Mouse (Mus musculus): ENCODE data around the gene Engase. TPM values are rescaled to one million over a fixed set of nuclear protein-coding genes. Genes with fewer than 3 reads are reported as not detected.

The Engase gene
- total and polyA plus RNA-seq, 3 experiments, result 4.4 to 5.4 (median 5.2) TPM

- H3K27ac ChIP-seq, result peak overlapping the region; percentile 89
Observed at GRCm38 (mm10) chr11:118430291-118430885, 46.2 kb upstream of the Engase start.

DNA sequence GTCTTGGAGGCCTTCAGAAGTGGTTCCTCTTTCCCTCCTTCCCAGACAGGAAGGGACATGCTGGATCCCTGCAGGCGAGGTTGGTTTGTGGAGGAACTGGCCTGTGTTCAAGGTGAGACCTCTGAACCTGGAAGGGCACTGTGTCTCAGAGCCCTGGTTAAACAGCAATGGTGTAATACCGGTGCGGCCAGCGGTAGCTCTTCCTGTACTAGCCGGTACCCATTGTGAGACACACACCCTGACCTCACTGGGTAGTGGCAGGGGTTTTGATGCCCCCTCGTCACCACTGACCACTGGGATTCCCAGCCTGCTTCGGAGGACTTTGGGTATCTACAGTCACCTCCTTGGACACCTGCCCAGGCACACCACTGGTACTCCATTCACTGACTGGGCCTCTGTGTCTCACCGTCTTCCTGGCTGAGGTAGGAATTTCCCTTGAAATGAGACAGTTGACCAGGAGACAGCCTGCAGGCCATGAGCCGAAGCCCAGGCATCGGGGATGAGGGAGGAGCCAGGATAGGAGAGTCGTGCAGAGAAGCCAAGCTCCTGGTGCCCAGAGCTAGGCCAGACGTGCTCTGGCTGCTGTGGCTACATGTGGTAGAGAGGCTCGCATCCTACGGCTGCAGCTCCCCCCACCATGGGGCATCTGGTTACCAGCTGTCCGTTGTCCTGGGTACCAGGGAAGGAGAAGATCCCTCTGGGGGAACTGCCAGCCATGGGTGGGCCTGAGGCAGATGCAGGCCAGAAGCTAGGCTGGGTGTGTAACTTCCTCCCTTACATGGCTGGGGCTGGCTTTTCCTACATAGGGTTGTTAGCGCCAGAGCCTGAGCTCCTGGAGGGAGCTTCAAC, 45.3 kb upstream of the Engase start:
- H3K27ac ChIP-seq, result peak overlapping the region; percentile 89
- H3K4me3 ChIP-seq, result no peak overlapping the region
- H3K27me3 ChIP-seq (ENCODE audit: control insufficient read depth, insufficient read depth, low read length), result no peaks in the 10 kb centered on the region
- peak overlapping the region; percentile 23 for H3K9ac ChIP-seq (ENCODE audit: low read depth, low read length)
- peaks cover 37% of the 10 kb centered on the region for H3K4me1 ChIP-seq (ENCODE audit: control insufficient read depth, insufficient read depth, low read length)
- intact Hi-C loops (cut with DNase I), result no loop called here
- 57% methylated on average over 16 of the region's 16 CpGs for WGBS
- no peak for DNase-seq
- H3K79me2 ChIP-seq (replicated peaks; ENCODE audit: control insufficient read depth, insufficient read depth, low read length), result no peaks in the 10 kb centered on the region
- TF ChIP-seq CTCF (IDR thresholded peaks at IDR 0.05) (no peak), EP300 (IDR thresholded peaks at IDR 0.05; ENCODE audit: insufficient read depth, low read depth, low read length) (no peak), POLR2A (IDR thresholded peaks at IDR 0.05; ENCODE audit: insufficient read depth, low read depth, low read length) (no peak)
- no peaks in the 10 kb centered on the region for H3K36me3 ChIP-seq (ENCODE audit: control insufficient read depth, insufficient read depth, low read length)

More at GRCm38 (mm10) chr11:118430291-118430885, 46.2 kb upstream of the Engase start:
- Histone ChIP-seq H3K79me2 (replicated peaks; ENCODE audit: control insufficient read depth, insufficient read depth, low read length) (no peaks in the 10 kb centered on the region), H3K9ac (ENCODE audit: low read depth, low read length) (no peak overlapping the region), H3K4me3 (no peak overlapping the region), H3K4me1 (ENCODE audit: control insufficient read depth, insufficient read depth, low read length) (peaks cover 36% of the 10 kb centered on the region), H3K27me3 (ENCODE audit: control insufficient read depth, insufficient read depth, low read length) (no peaks in the 10 kb centered on the region), H3K36me3 (ENCODE audit: control insufficient read depth, insufficient read depth, low read length) (no peaks in the 10 kb centered on the region)
- no peak for TF ChIP-seq CTCF (IDR thresholded peaks at IDR 0.05)
- no peak for TF ChIP-seq POLR2A (IDR thresholded peaks at IDR 0.05; ENCODE audit: insufficient read depth, low read depth, low read length)
- TF ChIP-seq EP300 (IDR thresholded peaks at IDR 0.05; ENCODE audit: insufficient read depth, low read depth, low read length), result no peak
- DNase-seq, result no peak
- intact Hi-C loops (cut with DNase I), result no loop called here
- 23% methylated on average over 4 of the region's 4 CpGs for WGBS

- Histone ChIP-seq H3K27ac (peak overlapping the region; percentile 91), H3K4me3 (peak overlapping the region; percentile 47), H3K36me3 (ENCODE audit: control insufficient read depth, insufficient read depth, low read length) (no peaks in the 10 kb centered on the region), H3K79me2 (replicated peaks; ENCODE audit: control insufficient read depth, insufficient read depth, low read length) (no peaks in the 10 kb centered on the region), H3K9ac (ENCODE audit: low read depth, low read length) (no peak overlapping the region), H3K27me3 (ENCODE audit: control insufficient read depth, insufficient read depth, low read length) (no peaks in the 10 kb centered on the region), H3K4me1 (ENCODE audit: control insufficient read depth, insufficient read depth, low read length) (peaks cover 45% of the 10 kb centered on the region)
- DNase-seq, result peak in 1 of 2 experiments; percentile 55
- WGBS, result 33% methylated on average over 10 of the region's 10 CpGs
- TF ChIP-seq EP300 (IDR thresholded peaks at IDR 0.05; ENCODE audit: insufficient read depth, low read depth, low read length) (0 out of 2 replicates have a peak, but pooled peaks have one; percentile 46), CTCF (IDR thresholded peaks at IDR 0.05) (no peak), POLR2A (IDR thresholded peaks at IDR 0.05; ENCODE audit: insufficient read depth, low read depth, low read length) (peak; percentile 13; the same call in 1 of the 2 replicates)
- intact Hi-C loops (cut with DNase I), result no loop called here
Observed at GRCm38 (mm10) chr11:118433398-118433868, 43.2 kb upstream of the Engase start.

DNA sequence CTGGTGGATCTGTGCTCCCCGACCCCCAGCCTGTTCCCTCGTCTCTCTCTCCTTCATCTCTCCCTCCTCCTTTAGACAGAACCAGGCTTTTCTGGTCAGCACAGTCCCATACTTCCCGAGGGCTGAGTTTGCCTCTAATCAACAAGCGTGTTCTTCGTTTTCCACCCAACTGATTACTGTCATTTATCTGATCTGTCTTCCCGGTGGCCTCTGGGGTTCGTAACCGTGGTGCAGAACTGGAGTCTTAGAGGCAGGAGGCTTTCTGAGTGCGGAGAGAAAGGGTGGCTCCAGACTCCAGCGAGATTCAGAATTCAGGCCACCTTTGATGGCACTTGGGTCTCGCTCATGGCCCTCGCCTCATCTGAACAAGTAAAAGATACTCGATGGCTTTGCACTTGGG, 42.5 kb upstream of the Engase start:
- Histone ChIP-seq H3K9ac (ENCODE audit: low read depth, low read length) (peak overlapping the region; percentile 50), H3K4me1 (ENCODE audit: control insufficient read depth, insufficient read depth, low read length) (peaks cover 47% of the 10 kb centered on the region), H3K27ac (peak overlapping the region; percentile 91), H3K79me2 (replicated peaks; ENCODE audit: control insufficient read depth, insufficient read depth, low read length) (no peaks in the 10 kb centered on the region), H3K36me3 (ENCODE audit: control insufficient read depth, insufficient read depth, low read length) (no peaks in the 10 kb centered on the region), H3K4me3 (peak overlapping the region; percentile 47), H3K27me3 (ENCODE audit: control insufficient read depth, insufficient read depth, low read length) (no peaks in the 10 kb centered on the region)
- DNase-seq, result no peak
- intact Hi-C loops (cut with DNase I), result no loop called here
- 31% methylated on average over 13 of the region's 13 CpGs for WGBS
- no peak for TF ChIP-seq EP300 (IDR thresholded peaks at IDR 0.05; ENCODE audit: insufficient read depth, low read depth, low read length)
- no peak for TF ChIP-seq POLR2A (IDR thresholded peaks at IDR 0.05; ENCODE audit: insufficient read depth, low read depth, low read length)
- TF ChIP-seq CTCF (IDR thresholded peaks at IDR 0.05), result no peak

- Histone ChIP-seq H3K4me1 (ENCODE audit: control insufficient read depth, insufficient read depth, low read length) (peaks cover 42% of the 10 kb centered on the region), H3K9ac (ENCODE audit: low read depth, low read length) (no peak overlapping the region), H3K36me3 (ENCODE audit: control insufficient read depth, insufficient read depth, low read length) (no peaks in the 10 kb centered on the region), H3K79me2 (replicated peaks; ENCODE audit: control insufficient read depth, insufficient read depth, low read length) (no peaks in the 10 kb centered on the region), H3K27me3 (ENCODE audit: control insufficient read depth, insufficient read depth, low read length) (no peaks in the 10 kb centered on the region), H3K4me3 (no peak overlapping the region), H3K27ac (peak overlapping the region; percentile 7; the same call in 1 of the 2 replicates)
- WGBS, result 23% methylated on average over 6 of the region's 6 CpGs
- intact Hi-C loops (cut with DNase I), result no loop called here
- TF ChIP-seq POLR2A (IDR thresholded peaks at IDR 0.05; ENCODE audit: insufficient read depth, low read depth, low read length) (no peak), CTCF (IDR thresholded peaks at IDR 0.05) (peak; percentile 52)
- no peak for DNase-seq
Observed at GRCm38 (mm10) chr11:118436471-118436935, 40.1 kb upstream of the Engase start.

Measured in heart, adult 2 months (tissue).